Mouse (Mus musculus): ENCODE results near the gene Tmem184b. TPM values are rescaled to one million over a fixed set of nuclear protein-coding genes. Genes with fewer than 3 reads are reported as not detected.
A peak's percentile ranks its signal among the peaks of the same experiment; 100 is the strongest.

The Tmem184b gene
- polyA plus RNA-seq, 1 experiment from 2014 or later = 36.2 TPM

- Histone ChIP-seq H3K4me3 (ENCODE audit: low read depth, low read length) (no peak overlapping the region), H3K4me1 (ENCODE audit: control insufficient read depth, insufficient read depth, low read length) (no peaks in the 10 kb centered on the region), H3K9me3 (replicated peaks; ENCODE audit: control insufficient read depth, low read length) (no peaks in the 10 kb centered on the region), H3K27me3 (ENCODE audit: control insufficient read depth, insufficient read depth, low read length) (no peaks in the 10 kb centered on the region), H3K36me3 (replicated peaks; ENCODE audit: control insufficient read depth, insufficient read depth, low read depth, low read length) (no peaks in the 10 kb centered on the region), H3K27ac (replicated peaks; ENCODE audit: low read depth, low read length) (no peak overlapping the region), H3K9ac (replicated peaks; ENCODE audit: low read length) (no peak overlapping the region), H3K4me2 (ENCODE audit: low read depth, low read length) (no peak overlapping the region)
- WGBS = 59% methylated on average over 20 of the region's 23 CpGs
- DNase-seq (ENCODE audit: low spot score) = peak; percentile 82
- 0 out of 2 replicates have a peak, but pooled peaks have one; percentile 47 for ATAC-seq (replicated peaks; ENCODE audit: insufficient number of reproducible peaks, low FRiP score, low TSS enrichment, low read depth)
Observed at GRCm38 (mm10) chr15:79380468-79381444, 22.6 kb downstream of the Tmem184b start.

- no peak for DNase-seq (ENCODE audit: low spot score)
- 89% methylated on average over 7 of the region's 7 CpGs for WGBS
- Histone ChIP-seq H3K36me3 (replicated peaks; ENCODE audit: control insufficient read depth, insufficient read depth, low read depth, low read length) (no peaks in the 10 kb centered on the region), H3K27ac (replicated peaks; ENCODE audit: low read depth, low read length) (no peak overlapping the region), H3K4me2 (ENCODE audit: low read depth, low read length) (no peak overlapping the region), H3K4me3 (ENCODE audit: low read depth, low read length) (no peak overlapping the region), H3K9me3 (replicated peaks; ENCODE audit: control insufficient read depth, low read length) (no peaks in the 10 kb centered on the region), H3K4me1 (ENCODE audit: control insufficient read depth, insufficient read depth, low read length) (no peaks in the 10 kb centered on the region), H3K9ac (replicated peaks; ENCODE audit: low read length) (no peak overlapping the region), H3K27me3 (ENCODE audit: control insufficient read depth, insufficient read depth, low read length) (no peaks in the 10 kb centered on the region)
- ATAC-seq (replicated peaks; ENCODE audit: insufficient number of reproducible peaks, low FRiP score, low TSS enrichment, low read depth) = no peak
Observed at GRCm38 (mm10) chr15:79379658-79380057, 23.7 kb downstream of the Tmem184b start.

GRCm38 (mm10) chr15:79378608-79379007, 24.8 kb downstream of the Tmem184b start:
- WGBS = 93% methylated on average over 10 of the region's 10 CpGs
- H3K4me1 ChIP-seq (ENCODE audit: control insufficient read depth, insufficient read depth, low read length) = no peaks in the 10 kb centered on the region
- H3K9me3 ChIP-seq (replicated peaks; ENCODE audit: control insufficient read depth, low read length) = no peaks in the 10 kb centered on the region
- DNase-seq (ENCODE audit: low spot score) = no peak
- no peak overlapping the region for H3K4me3 ChIP-seq (ENCODE audit: low read depth, low read length)
- no peak for ATAC-seq (replicated peaks; ENCODE audit: insufficient number of reproducible peaks, low FRiP score, low TSS enrichment, low read depth)
- no peak overlapping the region for H3K27ac ChIP-seq (replicated peaks; ENCODE audit: low read depth, low read length)
- H3K4me2 ChIP-seq (ENCODE audit: low read depth, low read length) = no peak overlapping the region
- no peak overlapping the region for H3K9ac ChIP-seq (replicated peaks; ENCODE audit: low read length)
- no peaks in the 10 kb centered on the region for H3K36me3 ChIP-seq (replicated peaks; ENCODE audit: control insufficient read depth, insufficient read depth, low read depth, low read length)
- H3K27me3 ChIP-seq (ENCODE audit: control insufficient read depth, insufficient read depth, low read length) = no peaks in the 10 kb centered on the region

GRCm38 (mm10) chr15:79377681-79378080, 25.7 kb downstream of the Tmem184b start:
- no peak for ATAC-seq (replicated peaks; ENCODE audit: insufficient number of reproducible peaks, low FRiP score, low TSS enrichment, low read depth)

GRCm38 (mm10) chr15:79374760-79375159, 28.6 kb downstream of the Tmem184b start:
- no peaks in the 10 kb centered on the region for H3K27me3 ChIP-seq (ENCODE audit: control insufficient read depth, insufficient read depth, low read length)
- H3K36me3 ChIP-seq (replicated peaks; ENCODE audit: control insufficient read depth, insufficient read depth, low read depth, low read length) = no peaks in the 10 kb centered on the region
- WGBS = 50% methylated on average over 3 of the region's 3 CpGs
- no peak overlapping the region for H3K4me3 ChIP-seq (ENCODE audit: low read depth, low read length)
- H3K27ac ChIP-seq (replicated peaks; ENCODE audit: low read depth, low read length) = no peak overlapping the region
- DNase-seq (ENCODE audit: low spot score) (no peak), ATAC-seq (replicated peaks; ENCODE audit: insufficient number of reproducible peaks, low FRiP score, low TSS enrichment, low read depth) (no peak)
- no peaks in the 10 kb centered on the region for H3K4me1 ChIP-seq (ENCODE audit: control insufficient read depth, insufficient read depth, low read length)
- no peak overlapping the region for H3K4me2 ChIP-seq (ENCODE audit: low read depth, low read length)
- no peak overlapping the region for H3K9ac ChIP-seq (replicated peaks; ENCODE audit: low read length)
- no peaks in the 10 kb centered on the region for H3K9me3 ChIP-seq (replicated peaks; ENCODE audit: control insufficient read depth, low read length)

More at GRCm38 (mm10) chr15:79377681-79378080, 25.7 kb downstream of the Tmem184b start:
- Histone ChIP-seq H3K36me3 (replicated peaks; ENCODE audit: control insufficient read depth, insufficient read depth, low read depth, low read length) (no peaks in the 10 kb centered on the region), H3K4me1 (ENCODE audit: control insufficient read depth, insufficient read depth, low read length) (no peaks in the 10 kb centered on the region), H3K27me3 (ENCODE audit: control insufficient read depth, insufficient read depth, low read length) (no peaks in the 10 kb centered on the region), H3K9me3 (replicated peaks; ENCODE audit: control insufficient read depth, low read length) (no peaks in the 10 kb centered on the region), H3K4me3 (ENCODE audit: low read depth, low read length) (no peak overlapping the region), H3K27ac (replicated peaks; ENCODE audit: low read depth, low read length) (no peak overlapping the region), H3K4me2 (ENCODE audit: low read depth, low read length) (no peak overlapping the region), H3K9ac (replicated peaks; ENCODE audit: low read length) (no peak overlapping the region)
- no peak for DNase-seq (ENCODE audit: low spot score)
- 79% methylated on average over 6 of the region's 6 CpGs for WGBS

- H3K4me1 ChIP-seq (ENCODE audit: control insufficient read depth, insufficient read depth, low read length) = no peaks in the 10 kb centered on the region; the same call in 1 of the 2 replicates
- no peaks in the 10 kb centered on the region; the same call in none of the 2 replicates for H3K36me3 ChIP-seq (replicated peaks; ENCODE audit: control insufficient read depth, insufficient read depth, low read depth, low read length)
- ATAC-seq (replicated peaks; ENCODE audit: insufficient number of reproducible peaks, low FRiP score, low TSS enrichment, low read depth) (no peak), DNase-seq (ENCODE audit: low spot score) (no peak)
- no peak overlapping the region for H3K9ac ChIP-seq (replicated peaks; ENCODE audit: low read length)
- H3K27me3 ChIP-seq (ENCODE audit: control insufficient read depth, insufficient read depth, low read length) = no peaks in the 10 kb centered on the region
- WGBS = 69% methylated on average over 7 of the region's 7 CpGs
- H3K9me3 ChIP-seq (replicated peaks; ENCODE audit: control insufficient read depth, low read length) = no peaks in the 10 kb centered on the region
- no peak overlapping the region for H3K4me2 ChIP-seq (ENCODE audit: low read depth, low read length)
- no peak overlapping the region for H3K27ac ChIP-seq (replicated peaks; ENCODE audit: low read depth, low read length)
- no peak overlapping the region for H3K4me3 ChIP-seq (ENCODE audit: low read depth, low read length)
Observed at GRCm38 (mm10) chr15:79370281-79370843, 33.0 kb downstream of the Tmem184b start.

- 52% methylated on average over 15 of the region's 15 CpGs for WGBS
- Histone ChIP-seq H3K27me3 (ENCODE audit: control insufficient read depth, insufficient read depth, low read length) (no peaks in the 10 kb centered on the region), H3K27ac (replicated peaks; ENCODE audit: low read depth, low read length) (no peak overlapping the region), H3K4me1 (ENCODE audit: control insufficient read depth, insufficient read depth, low read length) (no peaks in the 10 kb centered on the region; the same call in 1 of the 2 replicates), H3K4me3 (ENCODE audit: low read depth, low read length) (no peak overlapping the region), H3K4me2 (ENCODE audit: low read depth, low read length) (no peak overlapping the region), H3K36me3 (replicated peaks; ENCODE audit: control insufficient read depth, insufficient read depth, low read depth, low read length) (no peaks in the 10 kb centered on the region; the same call in none of the 2 replicates), H3K9ac (replicated peaks; ENCODE audit: low read length) (no peak overlapping the region), H3K9me3 (replicated peaks; ENCODE audit: control insufficient read depth, low read length) (no peaks in the 10 kb centered on the region)
- ATAC-seq (replicated peaks; ENCODE audit: insufficient number of reproducible peaks, low FRiP score, low TSS enrichment, low read depth) (peak; percentile 19; the same call in 1 of the 2 replicates), DNase-seq (ENCODE audit: low spot score) (no peak)
Observed at GRCm38 (mm10) chr15:79369452-79370280, 33.7 kb downstream of the Tmem184b start.

Measured in embryonic facial prominence, embryonic 11.5 days (tissue).